ENCODE assay signal across 13 mouse cellular contexts in genomic region chr2:69015172-69015724, GRCm38 (mm10).
DNase-seq lines count a peak whose midpoint lies in the region; TF ChIP-seq lines count a peak whose summit lies in the region.
"Had no signal": no experiment of that assay in that cellular context is flagged by ENCODE, and none has a peak within 500 bp of the region (broad histone marks: within the 10 kb centered on the region; RNA-seq: fewer than 3 reads in every experiment).

No protein-coding gene starts in this region.

- no peak for DNase-seq in layer of hippocampus, adult 2 months (ENCODE audit: low spot score in 2 of 2)
- no peak for DNase-seq in layer of hippocampus, adult 18-20 months (ENCODE audit: low spot score in 2 of 2)
- DNase-seq in 416B (ENCODE audit: low read depth) = peak; percentile 66
- DNase-seq in left cerebral cortex, postnatal 36 days (ENCODE audit: low spot score in 2 of 2) = peak; percentile 42 to 47
- no peak for DNase-seq in adrenal gland, postnatal 4 days (ENCODE audit: low spot score in 2 of 2)
- no peak for DNase-seq in adrenal gland, postnatal 14 days
- DNase-seq in gastrocnemius, postnatal 14 days = no peak
- DNase-seq: gastrocnemius, adult 2 months; kidney, adult 2 months; lung, embryonic 14.5 days had no signal

- TF ChIP-seq POLR2A in bone marrow, adult 2 months (IDR thresholded peaks at IDR 0.05; ENCODE audit: borderline replicate concordance, control insufficient read depth, low read depth, low read length) = no peak

- H3K4me1 ChIP-seq in bone marrow, adult 2 months (ENCODE audit: control insufficient read depth, insufficient read depth, low read length) = peaks cover 3% of the 10 kb centered on the region; the same call in 1 of the 2 replicates

- no peak overlapping the region for H3K4me3 ChIP-seq in layer of hippocampus, adult 2 months
- no peak overlapping the region for H3K4me3 ChIP-seq in bone marrow, adult 2 months (replicated peaks; ENCODE audit: control insufficient read depth, low read depth, low read length)
- H3K4me3 ChIP-seq: embryonic facial prominence, embryonic 13.5 days; gastrocnemius, adult 2 months; midbrain, embryonic 13.5 days had no signal

- TF ChIP-seq CTCF in layer of hippocampus, adult 2 months (conservative IDR thresholded peaks at IDR 0.05) = no peak
- TF ChIP-seq CTCF in bone marrow, adult 2 months (IDR thresholded peaks at IDR 0.05; ENCODE audit: control insufficient read depth, insufficient read depth, low read length) = no peak

- peak overlapping the region; percentile 29; the same call in 1 of the 2 replicates for H3K27ac ChIP-seq in layer of hippocampus, adult 2 months
- 0 out of 2 replicates have a peak overlapping the region, but pooled peaks have one; percentile 9 for H3K27ac ChIP-seq in bone marrow, adult 2 months (ENCODE audit: control insufficient read depth, insufficient read depth, low read depth, low read length, poor library complexity)
- H3K27ac ChIP-seq: embryonic facial prominence, embryonic 13.5 days; gastrocnemius, adult 2 months; midbrain, embryonic 13.5 days had no signal

- intact Hi-C loops in left cerebral cortex, postnatal 36 days (cut with DNase I) = no loop called here
- intact Hi-C loops in gastrocnemius, postnatal 14 days (cut with DNase I; ENCODE audit: low total_unique reads) = no loop called here

- WGBS in bone marrow, adult 2 months = 40% methylated on average over 9 of the region's 9 CpGs

Comparison
In these comparisons a context has a peak if more than half of its experiments do, and no peak if none do; other contexts are left out.
1. DNase-seq: peak in 416B (single experiment) and left cerebral cortex, postnatal 36 days (2 of 2); none in layer of hippocampus, adult 2 months (0 of 2), layer of hippocampus, adult 18-20 months (0 of 2), adrenal gland, postnatal 4 days (0 of 2), adrenal gland, postnatal 14 days (single experiment) and gastrocnemius, postnatal 14 days (single experiment).